Mouse (Mus musculus): Measurements from ENCODE around the gene Trappc5. TPM values are rescaled to one million over a fixed set of nuclear protein-coding genes. Genes with fewer than 3 reads are reported as not detected.
A peak's percentile ranks its signal among the peaks of the same experiment; 100 is the strongest.

Gene Trappc5
- polyA plus RNA-seq, 1 experiment, result 28.7 TPM

DNA sequence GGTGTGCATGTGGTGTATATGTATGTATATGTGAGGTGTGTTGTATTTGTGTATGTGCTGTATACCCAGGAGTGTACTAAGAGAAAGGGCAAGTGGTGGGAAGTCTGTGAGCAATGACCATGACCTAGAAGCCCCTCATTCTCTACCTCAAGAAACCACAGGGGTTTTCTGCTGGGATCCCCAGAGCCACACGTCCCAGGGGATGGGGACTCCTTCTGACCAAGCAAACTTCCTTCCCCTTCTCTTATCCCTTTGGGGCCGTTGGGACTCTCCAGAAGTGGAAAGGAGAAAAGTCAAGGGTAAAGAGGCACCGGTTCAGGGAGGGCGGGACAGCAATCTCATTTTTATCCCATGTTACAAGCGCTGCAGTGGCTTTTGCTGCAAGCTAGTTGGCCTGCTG lies 9.3 kb downstream of the Trappc5 start:
- TF ChIP-seq POLR2A (IDR thresholded peaks at IDR 0.05; ENCODE audit: borderline replicate concordance, extremely low read depth, low read depth, low read length), result no peak
- DNase-seq, result no peak
- Histone ChIP-seq H3K4me3 (replicated peaks; ENCODE audit: extremely low read depth, low read depth, low read length) (no peak overlapping the region), H3K4me1 (ENCODE audit: control insufficient read depth, insufficient read depth, low read length) (no peaks in the 10 kb centered on the region)
- 58% methylated on average over 5 of the region's 5 CpGs for WGBS

DNA sequence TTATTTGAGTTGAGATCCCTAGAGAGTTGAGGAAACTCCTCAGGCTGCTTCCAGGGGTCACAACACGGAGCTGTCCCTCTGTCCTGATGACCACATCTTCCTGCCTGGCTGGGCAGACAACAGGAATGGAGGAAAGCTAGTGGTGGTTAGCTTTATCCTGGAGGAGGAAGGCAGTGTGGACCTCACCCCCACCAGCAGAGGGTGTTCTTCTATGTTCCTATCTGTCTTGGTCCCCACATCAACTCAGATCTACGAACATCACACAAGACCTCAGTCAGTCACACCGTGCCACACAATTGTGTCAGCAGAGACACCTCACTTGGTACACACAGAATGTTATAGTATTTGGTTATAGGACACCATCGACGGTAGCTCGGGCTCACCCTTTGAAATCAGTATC lies 11.4 kb downstream of the Trappc5 start:
- TF ChIP-seq CTCF (IDR thresholded peaks at IDR 0.05; ENCODE audit: insufficient read depth, low read length) (no peak), POLR2A (IDR thresholded peaks at IDR 0.05; ENCODE audit: borderline replicate concordance, extremely low read depth, low read depth, low read length) (no peak)
- DNase-seq, result no peak
- no peaks in the 10 kb centered on the region; the same call in 1 of the 2 replicates for H3K4me1 ChIP-seq (ENCODE audit: control insufficient read depth, insufficient read depth, low read length)
- WGBS, result 62% methylated on average over 6 of the region's 6 CpGs
- no peak overlapping the region for H3K4me3 ChIP-seq (replicated peaks; ENCODE audit: extremely low read depth, low read depth, low read length)

DNA sequence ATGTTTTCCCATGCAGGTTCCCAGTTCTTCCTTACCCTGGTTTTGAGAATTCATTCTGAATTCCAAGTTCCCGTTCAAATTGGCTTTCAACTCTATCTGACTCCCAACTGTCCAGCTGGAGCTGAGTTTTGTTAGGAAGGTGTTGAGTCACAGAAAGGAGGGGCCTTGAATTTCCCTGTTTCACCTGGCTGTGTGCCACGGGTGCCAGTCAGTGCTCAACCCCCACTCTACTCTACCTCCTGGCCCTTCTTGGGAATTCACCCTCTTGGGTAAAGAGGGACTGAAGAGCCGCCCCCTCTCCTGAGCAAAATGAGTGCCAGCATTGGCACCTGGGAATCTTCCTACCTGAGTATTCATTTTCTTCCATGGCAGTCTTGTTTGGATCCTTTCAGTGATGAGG lies 14.7 kb downstream of the Trappc5 start:
- WGBS, result 63% methylated on average over 3 of the region's 3 CpGs
- TF ChIP-seq CTCF (IDR thresholded peaks at IDR 0.05; ENCODE audit: insufficient read depth, low read length), result no peak
- TF ChIP-seq POLR2A (IDR thresholded peaks at IDR 0.05; ENCODE audit: borderline replicate concordance, extremely low read depth, low read depth, low read length), result no peak
- H3K4me1 ChIP-seq (ENCODE audit: control insufficient read depth, insufficient read depth, low read length), result no peaks in the 10 kb centered on the region; the same call in 1 of the 2 replicates
- no peak overlapping the region for H3K4me3 ChIP-seq (replicated peaks; ENCODE audit: extremely low read depth, low read depth, low read length)
- DNase-seq, result no peak

- TF ChIP-seq POLR2A (IDR thresholded peaks at IDR 0.05; ENCODE audit: borderline replicate concordance, extremely low read depth, low read depth, low read length) (no peak), CTCF (IDR thresholded peaks at IDR 0.05; ENCODE audit: insufficient read depth, low read length) (no peak)
- no peak for DNase-seq
- no peaks in the 10 kb centered on the region; the same call in 1 of the 2 replicates for H3K4me1 ChIP-seq (ENCODE audit: control insufficient read depth, insufficient read depth, low read length)
- H3K4me3 ChIP-seq (replicated peaks; ENCODE audit: extremely low read depth, low read depth, low read length), result peak within 1 kb of the TSS; percentile 10
- WGBS, result 66% methylated on average over 3 of the region's 3 CpGs
Observed at GRCm38 (mm10) chr8:3694121-3694520, 18.0 kb downstream of the Trappc5 start, which contains the start of gene Fcer2a. Fcer2a (minus strand) TSS chr8:3694175.

DNA sequence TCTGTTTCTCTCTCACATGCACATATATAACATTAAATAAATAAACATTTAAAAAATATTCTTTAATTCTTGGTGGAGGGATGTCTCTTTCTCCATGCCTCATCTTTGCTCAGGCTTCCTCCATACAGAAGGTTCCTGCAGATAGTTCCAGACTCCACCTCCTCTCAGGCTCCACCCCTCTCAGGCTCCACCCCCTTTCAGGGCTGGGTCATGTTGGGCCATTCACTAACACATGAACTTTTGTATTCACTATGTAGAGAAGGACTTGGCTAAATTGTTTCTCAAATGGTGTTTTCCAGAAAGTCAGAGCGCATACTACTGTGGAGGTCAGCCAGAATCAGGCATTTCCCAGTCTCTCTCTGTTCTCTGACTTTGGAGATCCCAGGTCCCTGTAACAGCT lies 25.4 kb downstream of the Trappc5 start:
- Histone ChIP-seq H3K4me1 (ENCODE audit: control insufficient read depth, insufficient read depth, low read length) (no peaks in the 10 kb centered on the region), H3K4me3 (replicated peaks; ENCODE audit: extremely low read depth, low read depth, low read length) (no peak overlapping the region)
- no peak for TF ChIP-seq POLR2A (IDR thresholded peaks at IDR 0.05; ENCODE audit: borderline replicate concordance, extremely low read depth, low read depth, low read length)
- TF ChIP-seq CTCF (IDR thresholded peaks at IDR 0.05; ENCODE audit: insufficient read depth, low read length), result no peak
- no peak for DNase-seq
- WGBS, result 88% methylated on average over 1 of the region's 1 CpGs

- Histone ChIP-seq H3K4me3 (replicated peaks; ENCODE audit: extremely low read depth, low read depth, low read length) (no peak overlapping the region), H3K4me1 (ENCODE audit: control insufficient read depth, insufficient read depth, low read length) (no peaks in the 10 kb centered on the region)
- TF ChIP-seq CTCF (IDR thresholded peaks at IDR 0.05; ENCODE audit: insufficient read depth, low read length) (no peak), POLR2A (IDR thresholded peaks at IDR 0.05; ENCODE audit: borderline replicate concordance, extremely low read depth, low read depth, low read length) (no peak)
- WGBS, result 37% methylated on average over 4 of the region's 4 CpGs
- no peak for DNase-seq
Observed at GRCm38 (mm10) chr8:3705711-3706110, 29.6 kb downstream of the Trappc5 start.

DNA sequence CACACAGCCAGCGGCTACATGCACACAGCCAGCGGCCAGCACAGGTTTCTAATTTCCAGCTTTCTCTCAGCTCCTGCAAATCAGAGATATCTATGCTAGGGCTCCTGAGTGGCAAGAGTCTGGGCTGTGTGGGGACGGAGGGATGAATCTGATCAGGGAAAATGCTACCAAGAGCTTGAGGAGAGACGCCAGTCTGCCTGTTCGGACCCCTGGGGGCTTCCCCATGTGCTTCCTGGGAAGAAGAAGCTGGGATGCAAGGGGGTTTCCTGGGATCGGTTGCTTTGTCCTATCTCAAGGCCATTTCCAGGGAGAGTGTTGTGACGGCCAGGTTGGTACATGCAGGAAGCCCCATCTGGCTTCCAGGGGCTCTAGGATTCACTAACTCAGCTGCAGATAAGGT lies 31.5 kb downstream of the Trappc5 start:
- TF ChIP-seq CTCF (IDR thresholded peaks at IDR 0.05; ENCODE audit: insufficient read depth, low read length) (no peak), POLR2A (IDR thresholded peaks at IDR 0.05; ENCODE audit: borderline replicate concordance, extremely low read depth, low read depth, low read length) (no peak)
- no peak for DNase-seq
- 72% methylated on average over 7 of the region's 7 CpGs for WGBS

GRCm38 (mm10) chr8:3710312-3710711 lies 34.2 kb downstream of the Trappc5 start:
- TF ChIP-seq POLR2A (IDR thresholded peaks at IDR 0.05; ENCODE audit: borderline replicate concordance, extremely low read depth, low read depth, low read length) (no peak), CTCF (IDR thresholded peaks at IDR 0.05; ENCODE audit: insufficient read depth, low read length) (no peak)
- WGBS, result 79% methylated on average over 3 of the region's 3 CpGs
- Histone ChIP-seq H3K4me1 (ENCODE audit: control insufficient read depth, insufficient read depth, low read length) (no peaks in the 10 kb centered on the region), H3K4me3 (replicated peaks; ENCODE audit: extremely low read depth, low read depth, low read length) (no peak overlapping the region)
- DNase-seq, result no peak

More for the DNA sequence above, 31.5 kb downstream of the Trappc5 start:
- H3K4me1 ChIP-seq (ENCODE audit: control insufficient read depth, insufficient read depth, low read length), result no peaks in the 10 kb centered on the region
- H3K4me3 ChIP-seq (replicated peaks; ENCODE audit: extremely low read depth, low read depth, low read length), result no peak overlapping the region

DNA sequence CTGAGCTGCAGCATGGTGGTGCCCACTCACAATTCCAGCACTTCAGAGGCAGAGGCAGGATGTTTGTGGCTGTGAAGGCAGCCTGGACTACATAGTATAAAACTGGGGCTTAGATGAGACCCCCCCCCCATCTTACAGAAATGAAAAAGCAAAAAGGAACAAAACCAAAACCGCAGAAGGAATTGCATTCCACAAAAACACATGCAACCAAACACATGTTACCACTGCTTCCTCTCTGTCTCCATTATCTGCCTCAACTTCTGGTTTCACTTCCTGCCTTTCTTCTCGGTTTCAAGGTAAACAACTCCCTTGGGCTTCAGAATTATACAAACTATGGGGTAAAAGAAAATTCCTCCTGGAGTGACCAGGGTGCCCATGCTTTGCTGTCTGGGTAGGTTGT lies 35.5 kb downstream of the Trappc5 start:
- no peak for DNase-seq
- H3K4me3 ChIP-seq (replicated peaks; ENCODE audit: extremely low read depth, low read depth, low read length), result no peak overlapping the region
- TF ChIP-seq CTCF (IDR thresholded peaks at IDR 0.05; ENCODE audit: insufficient read depth, low read length) (no peak), POLR2A (IDR thresholded peaks at IDR 0.05; ENCODE audit: borderline replicate concordance, extremely low read depth, low read depth, low read length) (no peak)
- H3K4me1 ChIP-seq (ENCODE audit: control insufficient read depth, insufficient read depth, low read length), result no peaks in the 10 kb centered on the region
- 26% methylated on average over 2 of the region's 2 CpGs for WGBS

GRCm38 (mm10) chr8:3717321-3717954 lies 41.3 kb downstream of the Trappc5 start:
- 73% methylated on average over 12 of the region's 12 CpGs for WGBS

More at GRCm38 (mm10) chr8:3717321-3717954, 41.3 kb downstream of the Trappc5 start:
- Histone ChIP-seq H3K4me1 (ENCODE audit: control insufficient read depth, insufficient read depth, low read length) (no peaks in the 10 kb centered on the region), H3K4me3 (replicated peaks; ENCODE audit: extremely low read depth, low read depth, low read length) (no peak overlapping the region)
- TF ChIP-seq CTCF (IDR thresholded peaks at IDR 0.05; ENCODE audit: insufficient read depth, low read length) (no peak), POLR2A (IDR thresholded peaks at IDR 0.05; ENCODE audit: borderline replicate concordance, extremely low read depth, low read depth, low read length) (no peak)
- DNase-seq, result no peak

Measured in lung, adult 2 months (tissue).